Mouse (Mus musculus) kidney, postnatal 10 days (tissue): ENCODE measurements around the gene Thap4.
"Not testable (repeated sequence)": the region's sequence is repeated elsewhere in the genome, so short reads cannot be mapped to it uniquely, and the experiment has no call there.

Experiments used
- DNase-seq: peaks from one replicate; pipeline ENCODE4 v3.0.0; 2021; ENCODE audit warnings: mixed read lengths

Thap4 gene

GRCm38 (mm10) chr1:93754573-93755290, at the start of gene Thap4:
TSS of gene Thap4 (minus strand) at chr1:93754864.
- DNase-seq = peak; percentile 96

GRCm38 (mm10) chr1:93803556-93804507, 49.2 kb upstream of the Thap4 start, which contains the start of gene Ing5:
TSS of gene Ing5 (plus strand) at chr1:93803965.
- peak; percentile 100 for DNase-seq

GRCm38 (mm10) chr1:93802771-93803170, 48.1 kb upstream of the Thap4 start:
- DNase-seq = no peak

GRCm38 (mm10) chr1:93801741-93802238, 47.1 kb upstream of the Thap4 start, which contains the start of gene Dtymk:
TSS of gene Dtymk (minus strand) at chr1:93801934.
- DNase-seq = peak; percentile 95

- peak; percentile 25 for DNase-seq
These were observed 46.2 kb upstream of the Thap4 start for GRCm38 (mm10) chr1:93800670-93801503.

GRCm38 (mm10) chr1:93795886-93796285, 41.2 kb upstream of the Thap4 start:
- no peak for DNase-seq

GRCm38 (mm10) chr1:93794526-93794925, 39.9 kb upstream of the Thap4 start:
- no peak for DNase-seq

- peak; percentile 34 for DNase-seq
These were observed 32.2 kb upstream of the Thap4 start for GRCm38 (mm10) chr1:93786912-93787311.

GRCm38 (mm10) chr1:93776686-93777085, 22.0 kb upstream of the Thap4 start:
- no peak for DNase-seq

- DNase-seq = no peak
These were observed 15.2 kb upstream of the Thap4 start for GRCm38 (mm10) chr1:93769901-93770300.

GRCm38 (mm10) chr1:93767600-93767999, 12.9 kb upstream of the Thap4 start:
- DNase-seq = no peak

GRCm38 (mm10) chr1:93764871-93765591, 10.4 kb upstream of the Thap4 start:
- no peak for DNase-seq

- not testable (repeated sequence) for DNase-seq
These were observed 8.9 kb upstream of the Thap4 start for GRCm38 (mm10) chr1:93763531-93763930.

GRCm38 (mm10) chr1:93760076-93760475, 5.4 kb upstream of the Thap4 start:
- DNase-seq = no peak

GRCm38 (mm10) chr1:93756154-93756553, 1.5 kb upstream of the Thap4 start:
- DNase-seq = no peak

- DNase-seq = no peak
These were observed 954 bp upstream of the Thap4 start for GRCm38 (mm10) chr1:93755618-93756017.

GRCm38 (mm10) chr1:93755291-93755610, 587 bp upstream of the Thap4 start:
- DNase-seq = no peak

GRCm38 (mm10) chr1:93753911-93754572, 622 bp downstream of the Thap4 start:
- no peak for DNase-seq

- no peak for DNase-seq
These were observed 3.4 kb downstream of the Thap4 start, which contains the start of gene Atg4b for GRCm38 (mm10) chr1:93751290-93751689. TSS of gene Atg4b (plus strand) at chr1:93751500.

GRCm38 (mm10) chr1:93748539-93748938, 6.1 kb downstream of the Thap4 start:
- DNase-seq = no peak

GRCm38 (mm10) chr1:93746179-93746578, 8.5 kb downstream of the Thap4 start:
- no peak for DNase-seq
